Mouse (Mus musculus) megakaryocyte-erythroid progenitor cell, adult 5 weeks (primary cell): ENCODE results near the gene Ncbp3. TPM values are rescaled to one million over a fixed set of nuclear protein-coding genes. Genes with fewer than 3 reads are reported as not detected.

Source experiments
- polyA plus RNA-seq: library from polyadenylated mRNA; stranded (reverse); fragments of >175 nt; gene quantifications from 2 replicates; pipeline ENCODE4 v1.2.3, GENCODE M21; 2012

The Ncbp3 gene
- 7.0 and 8.2 TPM in 2 replicates for polyA plus RNA-seq

DNA sequence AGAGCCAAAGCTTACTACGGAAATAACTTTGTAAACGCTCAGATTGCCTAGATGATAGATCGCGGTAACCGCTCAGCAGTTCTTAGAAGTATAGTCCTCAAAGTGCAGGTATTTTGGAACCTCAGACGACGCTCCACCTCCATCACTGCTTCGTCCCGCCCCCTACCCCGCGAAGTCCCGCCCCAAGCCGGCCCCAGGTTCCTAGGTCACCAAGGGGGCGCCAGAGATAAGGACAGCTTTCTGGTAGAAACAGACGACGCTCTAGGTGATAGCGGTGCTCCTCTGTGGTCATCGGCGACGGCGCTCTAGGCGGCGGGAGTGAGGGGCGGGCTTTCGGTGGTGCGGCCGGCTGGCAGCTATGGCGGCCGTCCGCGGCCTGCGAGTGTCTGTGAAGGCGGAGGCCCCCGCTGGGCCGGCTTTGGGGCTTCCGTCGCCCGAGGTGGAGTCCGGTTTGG lies at the start of gene Ncbp3:
Ncbp3 (plus strand) TSS at position 242 of the 455 bp plus-strand sequence.

DNA sequence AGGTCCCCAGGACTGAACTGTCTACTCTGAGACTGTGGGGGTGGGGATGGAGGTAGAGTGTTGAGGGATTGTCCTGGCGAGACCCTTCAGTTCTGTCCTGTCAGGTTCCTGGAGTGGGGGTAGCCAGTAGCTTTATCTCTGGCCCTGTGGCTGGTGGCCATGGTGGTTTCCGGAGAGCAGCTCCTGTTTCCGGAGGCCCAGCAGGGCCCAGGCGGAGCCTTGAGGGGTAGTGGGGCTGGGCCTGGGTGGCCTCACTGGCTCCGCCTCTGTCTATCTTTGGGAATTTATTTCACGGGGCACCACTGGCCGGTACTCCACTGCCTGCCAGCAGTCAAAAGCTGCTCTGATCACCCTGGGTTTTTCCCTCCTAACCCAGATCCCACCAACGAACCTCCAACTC lies 48.8 kb upstream of the Ncbp3 start, which contains the start of gene P2rx1:
P2rx1 (plus strand) TSS at position 333 of the 400 bp plus-strand sequence.

DNA sequence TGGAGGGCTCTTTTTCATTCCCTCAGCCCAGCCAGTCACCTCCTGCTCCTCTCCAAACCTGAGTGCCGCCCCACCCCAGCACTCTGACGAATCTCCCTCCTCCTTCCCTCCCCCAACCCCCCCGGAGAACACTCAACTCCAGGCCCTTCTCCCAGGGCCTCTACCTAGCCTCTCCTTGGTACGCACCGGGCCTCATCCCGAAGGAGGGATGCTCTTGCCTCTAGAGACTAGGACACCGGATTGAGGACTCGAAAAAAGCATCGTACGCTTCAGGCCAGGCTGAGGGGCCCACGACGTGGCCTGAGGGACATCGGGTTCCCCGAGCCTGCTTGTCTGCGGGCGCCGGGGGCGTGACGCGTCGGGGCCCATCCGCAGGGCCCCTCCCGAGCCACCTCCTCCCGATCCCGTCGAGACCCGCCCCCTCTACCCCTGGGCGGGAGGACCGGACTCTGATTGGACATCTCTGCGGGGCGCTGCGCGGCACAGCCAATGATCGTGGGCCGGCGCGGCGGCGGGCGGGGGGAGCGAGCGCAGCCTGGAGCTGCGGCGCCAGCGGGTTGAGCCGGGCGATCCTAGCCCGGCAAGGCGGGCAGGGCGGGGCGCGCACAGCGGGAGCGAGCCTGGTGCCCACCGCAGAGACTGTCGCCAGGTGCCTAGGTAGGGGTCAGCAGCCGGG lies 29.0 kb upstream of the Ncbp3 start, which contains the start of gene Camkk1:
Camkk1 (plus strand) TSS at position 538 of the 676 bp plus-strand sequence.

DNA sequence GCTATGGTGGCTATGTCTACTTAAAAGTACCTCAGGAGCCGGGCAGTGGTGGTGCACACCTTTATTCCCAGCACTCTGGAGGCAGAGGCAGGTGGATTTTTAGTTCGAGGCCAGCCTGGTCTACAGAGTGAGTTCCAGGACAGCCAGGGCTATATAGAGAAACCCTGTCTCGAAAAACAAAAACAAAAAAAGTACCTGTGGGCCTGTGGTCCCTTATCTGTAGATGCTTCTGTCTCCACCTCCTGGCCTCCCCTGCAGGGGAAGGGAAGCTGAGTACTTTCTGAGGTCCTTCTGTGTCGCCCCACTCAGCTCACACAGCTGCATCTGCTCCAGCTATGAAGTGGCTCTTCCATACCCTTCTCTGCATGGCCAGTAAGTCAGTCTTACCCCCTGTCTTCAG lies 42.7 kb downstream of the Ncbp3 start, which contains the start of gene Itgae:
Itgae (plus strand) TSS at position 301 of the 400 bp plus-strand sequence.

GRCm38 (mm10) chr11:73137591-73138501 lies 90.3 kb downstream of the Ncbp3 start, which contains the start of gene Haspin:
TSS of gene Haspin (minus strand) at chr11:73138294.

Other genes with a start within 250 kb of the Ncbp3 start
- gene Atp2a3, start 86.6 kb upstream of the Ncbp3 start, polyA plus RNA-seq = 124 and 141 TPM in 2 replicates
- 15.7 and 18.7 TPM in 2 replicates for gene P2rx1, start 48.7 kb upstream of the Ncbp3 start, polyA plus RNA-seq
- 1.5 and 2.8 TPM in 2 replicates for gene Camkk1, start 28.8 kb upstream of the Ncbp3 start, polyA plus RNA-seq
- 0.05 and 0.09 TPM in 2 replicates for gene Itgae, start 42.8 kb downstream of the Ncbp3 start, polyA plus RNA-seq
- 6.9 and 12.1 TPM in 2 replicates for gene Haspin, start 90.5 kb downstream of the Ncbp3 start, polyA plus RNA-seq
- gene P2rx5, start 112.6 kb downstream of the Ncbp3 start, polyA plus RNA-seq = not detected in 2 replicates
- 156 and 168 TPM in 2 replicates for gene Emc6, start 129.3 kb downstream of the Ncbp3 start, polyA plus RNA-seq
- gene Tax1bp3, start 129.3 kb downstream of the Ncbp3 start, polyA plus RNA-seq = 6.4 and 8.2 TPM in 2 replicates
- 5.6 and 6.5 TPM in 2 replicates for gene Ctns, start 151.3 kb downstream of the Ncbp3 start, polyA plus RNA-seq
- gene Shpk, start 151.7 kb downstream of the Ncbp3 start, polyA plus RNA-seq = 1.2 and 1.3 TPM in 2 replicates
- gene Trpv1, start 186.5 kb downstream of the Ncbp3 start, polyA plus RNA-seq = not detected in 2 replicates
- gene Trpv3, start 219.6 kb downstream of the Ncbp3 start, polyA plus RNA-seq = not detected in 2 replicates